30 mouse cellular contexts compared by ENCODE assay signal in the genomic region with DNA sequence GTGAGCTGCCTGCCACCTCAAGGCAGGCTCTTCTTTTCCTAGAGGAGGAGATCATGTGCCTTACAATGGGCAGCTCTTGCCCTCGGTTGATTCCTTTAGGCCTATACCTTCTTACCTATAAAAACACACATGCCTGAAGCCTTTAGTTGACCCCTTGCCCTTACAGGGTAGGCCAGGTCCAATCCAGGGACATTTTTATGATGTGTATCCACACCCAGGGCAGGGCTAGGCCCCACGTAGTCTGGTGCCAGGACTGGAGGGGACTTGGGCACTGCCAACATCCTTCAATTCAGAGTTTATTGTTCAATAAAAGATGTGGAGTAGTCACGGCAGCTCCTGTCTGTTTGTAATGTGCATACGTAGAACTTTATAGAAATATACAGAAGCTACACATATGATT. TPM values are rescaled to one million over a fixed set of nuclear protein-coding genes. Genes with fewer than 3 reads are reported as not detected.
DNase-seq lines count a peak whose midpoint lies in the region; ATAC-seq and TF ChIP-seq lines count a peak whose summit lies in the region.
"Had no signal": no experiment of that assay in that cellular context is flagged by ENCODE, and none has a peak within 500 bp of the region (broad histone marks: within the 10 kb centered on the region; RNA-seq: fewer than 3 reads in every experiment).

No protein-coding gene starts in this region.

- ATAC-seq in embryonic facial prominence, embryonic 11.5 days (replicated peaks; ENCODE audit: insufficient number of reproducible peaks, low FRiP score, low TSS enrichment, low read depth), result no peak
- peak; percentile 41; the same call in 1 of the 2 replicates for ATAC-seq in limb, embryonic 14.5 days (ENCODE audit: low FRiP score, low read depth)
- ATAC-seq: forebrain, embryonic 16.5 days; inflammation-experienced regulatory T-cells, adult 6 months had no signal

- no peak overlapping the region for H3K9ac ChIP-seq in embryonic facial prominence, embryonic 11.5 days (replicated peaks; ENCODE audit: low read length)
- H3K9ac ChIP-seq in limb, embryonic 14.5 days (ENCODE audit: low read depth, low read length, severe bottlenecking), result no peak overlapping the region
- H3K9ac ChIP-seq: heart, embryonic 12.5 days; hindbrain, embryonic 15.5 days; midbrain, embryonic 12.5 days; neural tube, embryonic 12.5 days had no signal

- H3K9me3 ChIP-seq in embryonic facial prominence, embryonic 10.5 days, result peaks cover 6% of the 10 kb centered on the region; the same call in 1 of the 2 replicates
- H3K9me3 ChIP-seq in embryonic facial prominence, embryonic 11.5 days (replicated peaks; ENCODE audit: control insufficient read depth, low read length), result no peaks in the 10 kb centered on the region
- no peaks in the 10 kb centered on the region for H3K9me3 ChIP-seq in limb, embryonic 14.5 days (ENCODE audit: control insufficient read depth, low read length)
- H3K9me3 ChIP-seq: heart, embryonic 12.5 days; hindbrain, embryonic 10.5 days; hindbrain, embryonic 15.5 days; midbrain, embryonic 12.5 days; neural tube, embryonic 12.5 days had no signal

- 73% methylated on average over 4 of the region's 4 CpGs for WGBS in embryonic facial prominence, embryonic 10.5 days
- WGBS in embryonic facial prominence, embryonic 11.5 days, result 79% methylated on average over 4 of the region's 4 CpGs
- 21% methylated on average over 4 of the region's 4 CpGs for WGBS in large intestine, adult 2 months
- 30% methylated on average over 4 of the region's 4 CpGs for WGBS in limb, embryonic 14.5 days

- DNase-seq in embryonic facial prominence, embryonic 10.5 days (ENCODE audit: low spot score), result no peak
- no peak for DNase-seq in embryonic facial prominence, embryonic 11.5 days (ENCODE audit: low spot score)
- DNase-seq in large intestine, adult 2 months (ENCODE audit: low read depth, low spot score), result peak; percentile 85
- peak; percentile 9 for DNase-seq in limb, embryonic 14.5 days (ENCODE audit: low spot score)
- no peak for DNase-seq in right cerebral cortex, adult 18-20 months
- no peak for DNase-seq in cerebellum, adult 18-20 months
- no peak for DNase-seq in urinary bladder, postnatal 25 days (ENCODE audit: low spot score)
- DNase-seq: adrenal gland, postnatal 25 days; B cell, adult 2 months; cerebellum, adult 11-12 months; cerebellum, postnatal 36 days; heart, adult 2 months; kidney, adult 8-10 months; kidney, postnatal 4 days; lung, postnatal 36 days; right cerebral cortex, postnatal 14 days; thymus, postnatal 14 days had no signal

- no peaks in the 10 kb centered on the region for H3K36me3 ChIP-seq in embryonic facial prominence, embryonic 10.5 days (replicated peaks)
- H3K36me3 ChIP-seq in embryonic facial prominence, embryonic 11.5 days (replicated peaks; ENCODE audit: control insufficient read depth, insufficient read depth, low read depth, low read length), result no peaks in the 10 kb centered on the region
- H3K36me3 ChIP-seq in limb, embryonic 14.5 days (ENCODE audit: control insufficient read depth, insufficient read depth, low read length), result no peaks in the 10 kb centered on the region
- H3K36me3 ChIP-seq: heart, embryonic 12.5 days; hindbrain, embryonic 10.5 days; hindbrain, embryonic 15.5 days; midbrain, embryonic 12.5 days; neural tube, embryonic 12.5 days had no signal

- no peak overlapping the region for H3K4me2 ChIP-seq in embryonic facial prominence, embryonic 11.5 days (ENCODE audit: low read depth, low read length)
- no peak overlapping the region for H3K4me2 ChIP-seq in limb, embryonic 14.5 days (replicated peaks; ENCODE audit: low read depth, low read length, severe bottlenecking)
- H3K4me2 ChIP-seq: heart, embryonic 12.5 days; hindbrain, embryonic 15.5 days; liver, embryonic 11.5 days; midbrain, embryonic 12.5 days; neural tube, embryonic 12.5 days had no signal

- peak overlapping the region; percentile 72 for H3K27ac ChIP-seq in embryonic facial prominence, embryonic 10.5 days (replicated peaks)
- H3K27ac ChIP-seq in embryonic facial prominence, embryonic 11.5 days (replicated peaks; ENCODE audit: low read depth, low read length), result peak overlapping the region; percentile 56
- peak overlapping the region; percentile 63 for H3K27ac ChIP-seq in limb, embryonic 14.5 days (replicated peaks; ENCODE audit: low read depth, low read length)
- H3K27ac ChIP-seq: heart, adult 2 months; hindbrain, embryonic 10.5 days; hindbrain, embryonic 15.5 days; kidney, postnatal 0 days; left cerebral cortex, adult 2 months; midbrain, embryonic 12.5 days; neural tube, embryonic 12.5 days had no signal

- no peak overlapping the region for H3K4me3 ChIP-seq in embryonic facial prominence, embryonic 10.5 days
- no peak overlapping the region for H3K4me3 ChIP-seq in embryonic facial prominence, embryonic 11.5 days (ENCODE audit: low read depth, low read length)
- H3K4me3 ChIP-seq in limb, embryonic 14.5 days (replicated peaks; ENCODE audit: low read length), result no peak overlapping the region
- H3K4me3 ChIP-seq: heart, adult 2 months; heart, embryonic 12.5 days; hindbrain, embryonic 10.5 days; hindbrain, embryonic 15.5 days; left cerebral cortex, adult 2 months; megakaryocyte, embryonic 14.5 days; midbrain, embryonic 12.5 days; myocyte; neural tube, embryonic 12.5 days had no signal

- no peak for TF ChIP-seq POLR2A in limb, embryonic 14.5 days (IDR thresholded peaks at IDR 0.05; ENCODE audit: borderline replicate concordance, extremely low read depth, insufficient read depth, insufficient read length)

- peaks cover 36% of the 10 kb centered on the region for H3K4me1 ChIP-seq in embryonic facial prominence, embryonic 10.5 days
- no peaks in the 10 kb centered on the region for H3K4me1 ChIP-seq in embryonic facial prominence, embryonic 11.5 days (ENCODE audit: control insufficient read depth, insufficient read depth, low read length)
- H3K4me1 ChIP-seq in limb, embryonic 14.5 days (ENCODE audit: control insufficient read depth, insufficient read depth, low read length), result peaks cover 27% of the 10 kb centered on the region
- H3K4me1 ChIP-seq: hindbrain, embryonic 15.5 days; megakaryocyte, embryonic 14.5 days; midbrain, embryonic 12.5 days; neural tube, embryonic 12.5 days had no signal

- no peaks in the 10 kb centered on the region for H3K27me3 ChIP-seq in embryonic facial prominence, embryonic 10.5 days (replicated peaks; ENCODE audit: low read depth, poor library complexity, severe bottlenecking)
- no peaks in the 10 kb centered on the region for H3K27me3 ChIP-seq in embryonic facial prominence, embryonic 11.5 days (ENCODE audit: control insufficient read depth, insufficient read depth, low read length)
- no peaks in the 10 kb centered on the region for H3K27me3 ChIP-seq in limb, embryonic 14.5 days (ENCODE audit: control insufficient read depth, insufficient read depth, low read length)
- H3K27me3 ChIP-seq: heart, embryonic 12.5 days; hindbrain, embryonic 15.5 days; midbrain, embryonic 12.5 days; neural tube, embryonic 12.5 days had no signal

RNA-seq across cellular contexts. Expression of a gene that starts 7.3 kb away (rescaled TPM):
- 0.96 and 1.0 TPM in 2 replicates for polyA plus RNA-seq in embryonic facial prominence, embryonic 10.5 days (2016; fragmentation: Nextera tagmentation; extraction: Ambion mirVana)
- polyA plus RNA-seq in embryonic facial prominence, embryonic 11.5 days (2014; fragmentation: Nextera tagmentation; extraction: Ambion mirVana), result 0.22 and 0.86 TPM in 2 replicates
- 30.1 and 51.4 TPM in 2 replicates for polyA plus RNA-seq in large intestine, adult 2 months (2012; rRNA removed)
- 1.6 and 1.7 TPM in 2 replicates for polyA plus RNA-seq in limb, embryonic 14.5 days (2012; rRNA removed)
- 1.5 and 2.5 TPM in 2 replicates for polyA plus RNA-seq in limb, embryonic 14.5 days (2014; fragmentation: Nextera tagmentation; extraction: Ambion mirVana)
- polyA plus RNA-seq: forebrain, embryonic 16.5 days; liver, embryonic 11.5 days had no signal

RNA-seq across cellular contexts. Expression of a gene that starts 55.4 kb away (rescaled TPM):
- 658 and 684 TPM in 2 replicates for polyA plus RNA-seq in embryonic facial prominence, embryonic 10.5 days (2016; fragmentation: Nextera tagmentation; extraction: Ambion mirVana)
- 477 and 548 TPM in 2 replicates for polyA plus RNA-seq in embryonic facial prominence, embryonic 11.5 days (2014; fragmentation: Nextera tagmentation; extraction: Ambion mirVana)
- polyA plus RNA-seq in large intestine, adult 2 months (2012; rRNA removed), result 111 and 134 TPM in 2 replicates
- polyA plus RNA-seq in limb, embryonic 14.5 days (2012; rRNA removed), result 942 and 1,029 TPM in 2 replicates
- 1,086 and 1,234 TPM in 2 replicates for polyA plus RNA-seq in limb, embryonic 14.5 days (2014; fragmentation: Nextera tagmentation; extraction: Ambion mirVana)

RNA-seq across cellular contexts. Expression of a gene that starts 58.5 kb away (rescaled TPM):
- polyA plus RNA-seq in embryonic facial prominence, embryonic 10.5 days (2016; fragmentation: Nextera tagmentation; extraction: Ambion mirVana), result 0.50 and 0.78 TPM in 2 replicates
- 0.31 and 0.60 TPM in 2 replicates for polyA plus RNA-seq in embryonic facial prominence, embryonic 11.5 days (2014; fragmentation: Nextera tagmentation; extraction: Ambion mirVana)
- 5.8 and 7.7 TPM in 2 replicates for polyA plus RNA-seq in large intestine, adult 2 months (2012; rRNA removed)
- 0.65 and 0.99 TPM in 2 replicates for polyA plus RNA-seq in limb, embryonic 14.5 days (2012; rRNA removed)
- polyA plus RNA-seq in limb, embryonic 14.5 days (2014; fragmentation: Nextera tagmentation; extraction: Ambion mirVana), result 0.84 and 0.94 TPM in 2 replicates
- polyA plus RNA-seq: forebrain, embryonic 16.5 days; midbrain, postnatal 0 days had no signal

Comparison
In these comparisons a context has a peak if more than half of its experiments do, and no peak if none do; other contexts are left out.
1. DNase-seq: peak in large intestine, adult 2 months (single experiment) and limb, embryonic 14.5 days (single experiment); none in embryonic facial prominence, embryonic 10.5 days (single experiment), embryonic facial prominence, embryonic 11.5 days (single experiment), right cerebral cortex, adult 18-20 months (single experiment), cerebellum, adult 18-20 months (0 of 2) and urinary bladder, postnatal 25 days (single experiment).
2. Peak in every context shown above with its lines, with median percentiles within 50 percentile points of each other: H3K27ac ChIP-seq.